Mouse (Mus musculus) heart, postnatal 14 days (tissue): ENCODE measurements at regions not wholly inside any gene's neighbourhood (a gene's known extent, or its start where the extent isn't known, plus 50 kb on each side); places are given as distances from the start of the nearest gene placed in this dataset.
A peak's percentile ranks its signal among the peaks of the same experiment; 100 is the strongest.
"Not testable (repeated sequence)": the region's sequence is repeated elsewhere in the genome, so short reads cannot be mapped to it uniquely, and the experiment has no call there.

ENCODE experiments used
- DNase-seq, 2 experiments: peaks; one replicate each; pipeline ENCODE4 v3.0.0; 2021 to 2022
- intact Hi-C: fragments of 180-260 bp; cut with DNase I; formaldehyde crosslinking; loops from one replicate; pipeline ENCODE4 v1.15.1; 2025

DNA sequence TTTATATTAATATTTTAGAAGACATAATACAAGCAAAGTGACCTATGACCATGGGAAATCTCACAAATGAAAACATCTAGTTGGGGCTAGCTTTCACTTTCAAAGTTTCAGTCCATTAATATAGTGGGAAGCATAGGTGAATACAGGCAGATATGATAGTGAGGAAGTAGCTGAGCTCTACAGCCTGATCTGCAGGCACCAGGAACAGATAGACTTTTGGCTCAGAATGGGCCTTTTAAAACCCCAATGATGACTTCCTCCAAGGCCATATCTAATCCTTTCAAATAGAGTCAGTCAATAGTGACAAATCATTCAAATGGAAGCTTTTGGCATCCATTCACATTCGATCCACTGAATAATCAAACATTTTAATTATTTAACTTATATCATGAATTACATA is 581.6 kb upstream of the Pcdh17 start:
- no peak for DNase-seq
- intact Hi-C loops, result no loop called here

GRCm38 (mm10) chr14:83862653-83863052 is 580.7 kb upstream of the Pcdh17 start:
- intact Hi-C loops, result no loop called here
- DNase-seq, result no peak

DNA sequence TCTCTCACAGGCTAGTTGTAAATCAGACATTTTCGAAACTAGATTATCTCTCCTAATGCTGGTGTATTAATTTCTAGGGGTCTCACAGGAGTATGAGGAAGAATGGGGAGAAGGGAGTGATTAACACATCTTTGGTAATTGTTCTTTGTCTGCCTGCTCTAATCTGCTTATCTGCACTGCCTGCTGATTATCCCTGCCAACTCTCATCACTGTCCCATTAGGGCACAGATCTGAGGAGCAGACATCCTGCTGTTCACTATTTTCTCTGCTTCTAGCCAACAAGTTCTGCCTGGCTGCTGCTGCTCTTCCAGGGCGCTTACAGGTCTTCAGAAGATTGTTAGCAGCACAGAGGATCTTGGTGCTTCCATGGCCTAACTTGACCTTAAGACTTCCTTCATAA is 557.0 kb upstream of the Pcdh17 start:
- no peak for DNase-seq
- intact Hi-C loops, result no loop called here

DNA sequence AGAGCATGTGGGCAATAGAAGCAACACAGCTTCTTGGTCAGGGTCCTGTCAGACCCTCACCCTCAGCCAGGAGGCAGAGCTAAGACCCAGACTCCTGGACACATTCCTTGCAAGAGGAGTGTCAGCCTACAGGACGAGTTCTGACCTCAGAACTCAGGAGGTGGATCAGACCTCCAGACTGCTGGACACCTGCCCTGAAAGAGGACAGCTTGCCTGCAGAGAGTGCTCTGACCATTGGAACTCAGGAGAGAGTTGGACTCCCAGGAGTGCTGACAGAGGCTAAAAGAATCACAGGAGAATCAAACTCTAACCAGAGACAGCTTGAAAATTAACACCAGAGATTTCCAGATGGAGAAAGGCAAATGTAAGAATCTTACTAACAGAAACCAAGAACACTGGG is 542.7 kb upstream of the Pcdh17 start:
- intact Hi-C loops, DNase-seq: not testable (repeated sequence)

DNA sequence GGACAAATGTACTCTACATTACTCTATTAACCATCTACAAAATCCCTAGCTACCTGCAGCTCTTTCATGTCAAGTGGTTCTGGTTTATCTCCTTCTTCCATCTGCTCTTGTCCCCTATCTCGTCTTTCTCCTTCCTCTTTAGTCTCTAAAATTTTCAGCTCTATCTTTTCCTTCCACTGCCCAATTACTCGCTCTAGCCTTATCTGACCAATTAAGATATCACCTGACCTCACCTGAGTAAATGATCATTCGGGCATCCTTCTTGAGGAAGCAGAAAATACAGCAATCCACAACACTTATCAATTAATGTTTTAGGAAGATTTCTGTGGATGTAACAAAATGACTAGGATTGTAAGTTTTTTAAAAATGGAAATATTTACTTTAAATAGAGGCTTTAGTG is 500.3 kb upstream of the Pcdh17 start:
- intact Hi-C loops, result no loop called here

DNA sequence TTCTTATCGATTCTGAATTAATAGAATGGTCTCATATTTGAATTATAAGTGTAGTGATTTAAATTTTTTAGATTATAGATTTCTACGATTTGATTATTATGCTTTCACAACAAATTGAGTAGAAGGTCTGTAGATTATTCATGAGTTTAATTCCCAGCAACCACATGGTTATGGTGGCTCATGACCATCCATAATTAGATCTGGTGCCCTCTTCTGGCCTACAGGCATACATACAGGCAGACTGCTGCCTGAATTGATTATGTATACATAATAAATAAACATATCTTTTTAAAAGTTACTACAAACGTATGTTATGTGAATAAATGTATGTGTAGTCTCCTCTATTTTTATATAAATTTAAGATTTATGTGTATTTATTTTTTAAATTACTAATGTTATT is 499.2 kb upstream of the Pcdh17 start:
- no peak for DNase-seq
- intact Hi-C loops, result no loop called here

More for the DNA sequence above, 500.3 kb upstream of the Pcdh17 start:
- no peak for DNase-seq

- intact Hi-C loops, result no loop called here
- no peak for DNase-seq
Observed at GRCm38 (mm10) chr14:83949696-83950095, 493.7 kb upstream of the Pcdh17 start.

GRCm38 (mm10) chr14:83959111-83959510 is 484.3 kb upstream of the Pcdh17 start:
- intact Hi-C loops, result no loop called here
- DNase-seq, result peak; percentile 37 to 48

- intact Hi-C loops, result no loop called here
- DNase-seq, result no peak
Observed at GRCm38 (mm10) chr14:83983566-83983965, 459.8 kb upstream of the Pcdh17 start.
